Mouse (Mus musculus) heart, postnatal 0 days (tissue): ENCODE results near the gene Rasal2. TPM values are rescaled to one million over a fixed set of nuclear protein-coding genes. Genes with fewer than 3 reads are reported as not detected.

ENCODE experiments used
- ATAC-seq: fragments of 200-750 bp; cut with Nextera tagmentation; 2 replicates; pipeline ENCODE4 v1.8.0; 2017; ENCODE audit warnings: low read depth, moderate number of reproducible peaks, moderate library complexity; ENCODE audit not compliant: insufficient read depth
- DNase-seq: peaks from one replicate; pipeline ENCODE4 v3.0.0-alpha.2; 2016; ENCODE audit warnings: low spot score
- H3K27ac ChIP-seq: fragments of 300-500 bp; sonication (generic); 2 replicates; pipeline ENCODE4 v1.5.1; 2014; ENCODE audit warnings: low read depth, mild to moderate bottlenecking
- H3K27me3 ChIP-seq: fragments of 300-500 bp; sonication (generic); 2 replicates; pipeline ENCODE4 v1.6.1; 2014; ENCODE audit warnings: low read length, mixed read lengths; ENCODE audit not compliant: control insufficient read depth, insufficient read depth
- H3K36me3 ChIP-seq: fragments of 300-500 bp; sonication (generic); replicated peaks from 2 replicates; pipeline ENCODE4 v1.6.1; 2014; ENCODE audit warnings: low read length, mixed read lengths; ENCODE audit not compliant: control insufficient read depth, insufficient read depth
- H3K4me1 ChIP-seq: fragments of 300-500 bp; sonication (generic); 2 replicates; pipeline ENCODE4 v1.6.1; 2014; ENCODE audit warnings: antibody characterized with exemption; ENCODE audit not compliant: control insufficient read depth, insufficient read depth
- H3K4me2 ChIP-seq: fragments of 300-500 bp; sonication (generic); 2 replicates; pipeline ENCODE4 v1.6.1; 2014; ENCODE audit warnings: low read depth, mild to moderate bottlenecking, low read length, moderate library complexity
- H3K4me3 ChIP-seq: fragments of 300-500 bp; sonication (generic); 2 replicates; pipeline ENCODE4 v1.5.1; 2014; ENCODE audit warnings: low read depth, low read length
- H3K9ac ChIP-seq: fragments of 300-500 bp; sonication (generic); replicated peaks from 2 replicates; pipeline ENCODE4 v1.6.1; 2014; ENCODE audit warnings: low read depth, low read length, mixed read lengths
- H3K9me3 ChIP-seq: fragments of 300-500 bp; sonication (generic); replicated peaks from 2 replicates; pipeline ENCODE4 v1.6.1; 2016; ENCODE audit warnings: low read length; ENCODE audit not compliant: control insufficient read depth
- CTCF ChIP-seq: IDR thresholded peaks from 2 replicates; pipeline ENCODE4 v1.5.1; 2016; ENCODE audit warnings: antibody characterized with exemption, control low read depth, low read depth
- EP300 ChIP-seq: IDR thresholded peaks from 2 replicates; pipeline ENCODE4 v1.6.1; 2016; ENCODE audit warnings: antibody characterized with exemption, low read depth
- WGBS: fragments of 180-500 bp; shearing (Covaris S2); extraction: QIAGEN DNeasy Blood & Tissue Kit; methylation state at CpG from one replicate; pipeline ENCODE4 v1.1.7; 2014; 5-methylcytosine and 5-hydroxymethylcytosine counted together
- polyA plus RNA-seq: library from polyadenylated mRNA; unstranded; fragments of >200 nt; fragmentation: Nextera tagmentation; extraction: Ambion mirVana; gene quantifications from 2 replicates; pipeline ENCODE4 v1.2.1, GENCODE M21; 2015
- total RNA-seq: library from RNA; depleted of rRNA; stranded (reverse); fragments of >200 nt; gene quantifications from 2 replicates; pipeline ENCODE4 v1.2.3, GENCODE M21; 2014; ENCODE audit warnings: low replicate concordance

Gene Rasal2
- total and polyA plus RNA-seq, 2 experiments from 2014 or later, result 18.5 to 35.9 TPM

GRCm38 (mm10) chr1:157438290-157438689 is 25.9 kb upstream of the Rasal2 start:
- no peak for TF ChIP-seq CTCF
- TF ChIP-seq EP300, result no peak
- H3K4me2 ChIP-seq, result no peak overlapping the region
- ATAC-seq (no peak), DNase-seq (no peak)
- WGBS, result 95% methylated on average over 2 of the region's 2 CpGs
- no peak overlapping the region for H3K4me3 ChIP-seq
- H3K4me1 ChIP-seq, result peaks cover 23% of the 10 kb centered on the region; the same call in 1 of the 2 replicates
- H3K36me3 ChIP-seq, result no peaks in the 10 kb centered on the region
- H3K9ac ChIP-seq, result no peak overlapping the region
- H3K27ac ChIP-seq, result no peak overlapping the region
- H3K27me3 ChIP-seq, result no peaks in the 10 kb centered on the region
- no peaks in the 10 kb centered on the region for H3K9me3 ChIP-seq

- H3K27me3 ChIP-seq, result no peaks in the 10 kb centered on the region
- no peaks in the 10 kb centered on the region for H3K36me3 ChIP-seq
- DNase-seq (no peak), ATAC-seq (no peak)
- no peak overlapping the region for H3K4me2 ChIP-seq
- WGBS, result 27% methylated on average over 6 of the region's 6 CpGs
- no peak overlapping the region for H3K4me3 ChIP-seq
- no peak for TF ChIP-seq CTCF
- 0 out of 2 replicates have a peak overlapping the region, but pooled peaks have one; percentile 2 for H3K27ac ChIP-seq
- H3K9ac ChIP-seq, result no peak overlapping the region
- no peaks in the 10 kb centered on the region for H3K9me3 ChIP-seq
- peaks cover 16% of the 10 kb centered on the region; the same call in 1 of the 2 replicates for H3K4me1 ChIP-seq
Measured at GRCm38 (mm10) chr1:157435926-157436325, 23.5 kb upstream of the Rasal2 start.

- H3K4me1 ChIP-seq, result peaks cover 8% of the 10 kb centered on the region; the same call in 1 of the 2 replicates
- no peak overlapping the region for H3K9ac ChIP-seq
- no peak overlapping the region for H3K4me2 ChIP-seq
- DNase-seq, result no peak
- H3K4me3 ChIP-seq, result no peak overlapping the region
- H3K27me3 ChIP-seq, result no peaks in the 10 kb centered on the region
- no peaks in the 10 kb centered on the region for H3K9me3 ChIP-seq
- no peak for ATAC-seq
- no peak for TF ChIP-seq CTCF
- TF ChIP-seq EP300, result no peak
- no peak overlapping the region for H3K27ac ChIP-seq
- H3K36me3 ChIP-seq, result no peaks in the 10 kb centered on the region
- 83% methylated on average over 4 of the region's 4 CpGs for WGBS
Measured at GRCm38 (mm10) chr1:157434404-157434803, 22.0 kb upstream of the Rasal2 start.

GRCm38 (mm10) chr1:157433316-157433715 is 20.9 kb upstream of the Rasal2 start:
- Histone ChIP-seq H3K4me3 (no peak overlapping the region), H3K27me3 (no peaks in the 10 kb centered on the region), H3K4me2 (no peak overlapping the region), H3K4me1 (peaks cover 8% of the 10 kb centered on the region; the same call in 1 of the 2 replicates), H3K36me3 (no peaks in the 10 kb centered on the region), H3K9me3 (no peaks in the 10 kb centered on the region), H3K27ac (no peak overlapping the region), H3K9ac (no peak overlapping the region)
- no peak for TF ChIP-seq EP300
- no peak for TF ChIP-seq CTCF
- DNase-seq (no peak), ATAC-seq (no peak)
- 41% methylated on average over 3 of the region's 3 CpGs for WGBS

GRCm38 (mm10) chr1:157428366-157428765 is 16.0 kb upstream of the Rasal2 start:
- no peak overlapping the region for H3K27ac ChIP-seq
- 0 out of 2 replicates have a peak, but pooled peaks cover 10% of the 10 kb centered on the region for H3K4me1 ChIP-seq
- no peak for TF ChIP-seq CTCF
- no peak for TF ChIP-seq EP300
- H3K36me3 ChIP-seq, result no peaks in the 10 kb centered on the region
- no peak for DNase-seq
- no peak overlapping the region for H3K4me2 ChIP-seq
- ATAC-seq, result no peak
- no peaks in the 10 kb centered on the region for H3K9me3 ChIP-seq
- no peaks in the 10 kb centered on the region for H3K27me3 ChIP-seq
- H3K9ac ChIP-seq, result no peak overlapping the region
- no peak overlapping the region for H3K4me3 ChIP-seq
- 80% methylated on average over 3 of the region's 3 CpGs for WGBS

- Histone ChIP-seq H3K4me2 (no peak overlapping the region), H3K27me3 (no peaks in the 10 kb centered on the region), H3K36me3 (no peaks in the 10 kb centered on the region), H3K4me3 (no peak overlapping the region), H3K27ac (no peak overlapping the region), H3K4me1 (0 out of 2 replicates have a peak, but pooled peaks cover 10% of the 10 kb centered on the region), H3K9me3 (no peaks in the 10 kb centered on the region), H3K9ac (no peak overlapping the region)
- no peak for TF ChIP-seq CTCF
- no peak for TF ChIP-seq EP300
- WGBS, result 94% methylated on average over 4 of the region's 4 CpGs
- no peak for DNase-seq
- ATAC-seq, result no peak
Measured at GRCm38 (mm10) chr1:157427604-157428003, 15.2 kb upstream of the Rasal2 start.
